Mouse (Mus musculus): ENCODE results near the gene Myo18b. TPM values are rescaled to one million over a fixed set of nuclear protein-coding genes. Genes with fewer than 3 reads are reported as not detected.

Gene Myo18b
- polyA plus RNA-seq, 1 experiment, result 5.5 TPM

DNA sequence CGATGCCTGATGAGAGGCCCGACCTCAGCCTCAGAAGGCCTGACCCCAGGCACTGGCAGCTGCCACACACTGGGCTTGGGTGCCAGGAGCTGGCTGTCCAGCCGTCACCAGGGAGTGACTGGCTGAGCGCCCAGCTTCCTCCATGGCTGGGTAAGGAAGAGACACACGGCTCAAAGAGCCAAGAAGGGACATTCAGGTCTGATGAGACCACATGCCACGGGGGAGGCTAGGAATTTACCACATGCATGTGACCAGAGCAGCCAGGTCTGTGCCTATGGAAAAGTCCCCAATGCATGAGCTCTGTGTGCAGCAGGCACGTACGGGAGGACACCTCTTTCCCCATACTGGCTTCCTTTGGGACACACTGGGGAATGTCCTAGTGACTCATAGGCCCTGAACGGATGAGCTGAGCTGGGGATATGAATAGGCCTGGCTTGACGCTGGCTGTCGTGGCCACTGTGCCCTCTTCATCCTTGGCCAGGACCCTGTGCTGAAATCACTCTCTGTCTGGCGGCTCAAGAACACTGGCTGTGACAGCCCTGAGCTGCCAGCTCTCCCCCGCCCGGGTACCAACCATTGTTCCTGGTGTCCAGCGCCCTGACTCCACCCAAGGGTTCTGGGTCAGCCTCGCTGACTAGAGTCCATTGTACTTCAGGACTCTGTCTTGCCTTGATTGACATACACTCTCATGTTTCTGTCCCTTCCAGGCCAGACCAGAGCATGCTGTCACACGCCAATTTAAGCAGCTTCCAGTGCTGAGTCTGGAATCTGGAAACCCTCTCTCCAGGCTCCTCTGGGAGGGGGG is 9.3 kb downstream of the Myo18b start:
- no peak for DNase-seq
- no peaks in the 10 kb centered on the region for H3K4me1 ChIP-seq (ENCODE audit: control insufficient read depth, insufficient read depth, low read length)
- TF ChIP-seq CTCF (IDR thresholded peaks at IDR 0.05; ENCODE audit: insufficient read depth, low read length), result no peak
- no peak for TF ChIP-seq POLR2A (IDR thresholded peaks at IDR 0.05; ENCODE audit: borderline replicate concordance, extremely low read depth, low read depth, low read length)
- WGBS, result 42% methylated on average over 17 of the region's 17 CpGs
- H3K4me3 ChIP-seq (replicated peaks; ENCODE audit: extremely low read depth, low read depth, low read length), result no peak overlapping the region

DNA sequence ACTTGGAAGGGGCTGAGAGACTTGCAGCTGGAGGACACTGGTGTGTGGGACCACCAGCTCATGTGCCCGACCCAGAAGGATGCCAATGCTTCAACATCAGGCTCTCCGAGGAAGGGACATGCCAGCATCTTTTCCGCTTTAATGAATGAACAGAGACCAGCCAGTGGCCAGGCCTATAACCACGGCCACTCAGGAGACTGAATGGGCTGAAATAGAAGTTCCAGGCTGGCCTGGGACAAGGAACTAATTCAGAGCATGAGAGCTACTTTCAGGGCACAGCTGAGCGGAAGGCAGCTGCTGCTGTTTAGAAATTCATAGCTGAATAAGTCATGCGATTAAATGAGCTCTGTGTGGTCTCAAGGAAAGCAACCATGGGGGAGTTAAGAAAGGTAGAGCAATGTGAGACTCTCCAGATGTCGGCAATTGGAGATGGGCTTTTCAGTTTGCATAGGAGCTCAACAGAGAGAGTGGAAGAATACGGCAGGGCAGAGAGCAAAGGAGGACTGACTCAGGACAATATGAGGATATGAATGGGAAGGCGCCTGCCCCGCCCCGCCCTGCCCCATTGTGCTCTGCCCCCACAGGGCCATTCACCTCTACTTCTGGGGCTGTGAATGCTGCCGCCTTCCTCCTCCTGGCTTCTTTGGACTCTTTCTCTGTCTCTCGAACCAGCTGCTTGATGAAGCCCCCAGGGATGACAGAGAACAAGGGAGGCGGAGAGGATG is 18.6 kb downstream of the Myo18b start:
- no peak overlapping the region for H3K4me3 ChIP-seq (replicated peaks; ENCODE audit: extremely low read depth, low read depth, low read length)
- DNase-seq, result no peak
- H3K4me1 ChIP-seq (ENCODE audit: control insufficient read depth, insufficient read depth, low read length), result no peaks in the 10 kb centered on the region
- no peak for TF ChIP-seq POLR2A (IDR thresholded peaks at IDR 0.05; ENCODE audit: borderline replicate concordance, extremely low read depth, low read depth, low read length)
- 71% methylated on average over 14 of the region's 14 CpGs for WGBS

DNA sequence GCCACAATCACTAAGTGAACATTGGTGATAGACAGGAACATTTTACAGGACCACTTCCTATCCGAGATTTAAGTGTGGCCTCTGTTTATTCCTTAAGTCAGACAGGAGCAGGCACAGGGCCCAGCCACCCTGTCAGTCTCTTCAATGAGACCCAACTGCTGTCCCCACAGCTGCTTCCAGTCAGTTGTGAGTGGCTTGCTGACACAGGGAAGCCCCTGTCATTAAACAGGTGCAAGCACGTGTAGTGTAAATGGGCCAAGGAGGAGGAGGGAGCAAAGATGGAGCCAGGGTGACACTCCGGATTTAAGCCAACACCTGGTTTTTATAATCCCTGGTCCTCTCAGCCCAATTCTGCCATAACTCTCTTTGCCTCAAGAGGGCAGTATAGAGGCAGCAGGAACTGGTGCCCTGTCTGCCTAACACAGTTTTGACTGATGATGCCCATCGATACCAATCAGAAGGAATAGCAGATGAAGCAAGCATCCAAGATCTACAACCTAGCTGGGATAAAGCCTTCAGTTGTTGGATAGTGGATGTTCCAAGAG is 19.2 kb downstream of the Myo18b start:
- peak; percentile 29 for DNase-seq
- TF ChIP-seq POLR2A (IDR thresholded peaks at IDR 0.05; ENCODE audit: borderline replicate concordance, extremely low read depth, low read depth, low read length), result no peak
- peak; percentile 69 for TF ChIP-seq CTCF (IDR thresholded peaks at IDR 0.05; ENCODE audit: insufficient read depth, low read length)
- WGBS, result 22% methylated on average over 4 of the region's 4 CpGs

DNA sequence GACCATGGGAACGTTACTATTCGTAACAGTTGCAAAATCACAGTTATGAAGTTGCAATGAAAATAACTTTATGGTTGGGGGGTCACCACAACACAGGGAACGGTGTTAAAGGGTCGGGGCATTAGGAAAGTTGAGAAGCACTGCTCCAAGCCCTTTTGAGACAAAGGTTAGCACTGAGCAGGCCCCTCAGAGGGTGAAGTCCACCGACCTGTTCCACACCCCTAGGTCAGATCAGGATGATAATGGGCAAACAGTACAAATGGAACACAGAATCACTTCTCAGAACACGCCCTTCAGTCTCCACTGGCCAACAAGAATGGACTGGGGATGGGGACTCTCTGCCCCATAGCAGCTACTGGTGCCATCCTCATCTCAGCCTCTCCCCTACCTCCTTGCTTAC is 23.2 kb downstream of the Myo18b start:
- no peak for TF ChIP-seq POLR2A (IDR thresholded peaks at IDR 0.05; ENCODE audit: borderline replicate concordance, extremely low read depth, low read depth, low read length)
- DNase-seq, result no peak
- no peak overlapping the region for H3K4me3 ChIP-seq (replicated peaks; ENCODE audit: extremely low read depth, low read depth, low read length)
- H3K4me1 ChIP-seq (ENCODE audit: control insufficient read depth, insufficient read depth, low read length), result no peaks in the 10 kb centered on the region
- WGBS, result 62% methylated on average over 6 of the region's 6 CpGs

More for the DNA sequence above, 19.2 kb downstream of the Myo18b start:
- no peaks in the 10 kb centered on the region for H3K4me1 ChIP-seq (ENCODE audit: control insufficient read depth, insufficient read depth, low read length)
- H3K4me3 ChIP-seq (replicated peaks; ENCODE audit: extremely low read depth, low read depth, low read length), result no peak overlapping the region

DNA sequence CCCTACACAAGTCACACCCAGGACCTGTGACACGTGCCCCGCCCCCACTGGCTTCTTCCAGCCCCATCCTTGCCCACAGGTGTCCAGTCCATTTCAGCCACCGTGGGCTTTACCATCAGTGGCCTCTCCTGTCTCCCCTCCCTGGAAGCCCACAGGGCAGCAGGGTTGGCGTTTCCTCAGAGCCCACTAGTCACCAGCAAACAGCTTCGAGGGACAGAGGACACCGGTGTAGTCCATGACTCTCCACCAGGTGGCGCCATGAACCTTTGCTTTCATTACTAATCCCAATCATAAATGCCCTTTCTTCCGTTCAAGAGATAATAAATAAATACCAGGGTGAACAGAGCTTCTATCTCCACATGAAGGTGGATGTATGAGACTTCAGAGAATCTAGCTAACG is 25.4 kb downstream of the Myo18b start:
- Histone ChIP-seq H3K4me1 (ENCODE audit: control insufficient read depth, insufficient read depth, low read length) (no peaks in the 10 kb centered on the region), H3K4me3 (replicated peaks; ENCODE audit: extremely low read depth, low read depth, low read length) (no peak overlapping the region)
- DNase-seq, result peak; percentile 73
- TF ChIP-seq POLR2A (IDR thresholded peaks at IDR 0.05; ENCODE audit: borderline replicate concordance, extremely low read depth, low read depth, low read length), result no peak
- TF ChIP-seq CTCF (IDR thresholded peaks at IDR 0.05; ENCODE audit: insufficient read depth, low read length), result peak; percentile 91
- 22% methylated on average over 9 of the region's 9 CpGs for WGBS

DNA sequence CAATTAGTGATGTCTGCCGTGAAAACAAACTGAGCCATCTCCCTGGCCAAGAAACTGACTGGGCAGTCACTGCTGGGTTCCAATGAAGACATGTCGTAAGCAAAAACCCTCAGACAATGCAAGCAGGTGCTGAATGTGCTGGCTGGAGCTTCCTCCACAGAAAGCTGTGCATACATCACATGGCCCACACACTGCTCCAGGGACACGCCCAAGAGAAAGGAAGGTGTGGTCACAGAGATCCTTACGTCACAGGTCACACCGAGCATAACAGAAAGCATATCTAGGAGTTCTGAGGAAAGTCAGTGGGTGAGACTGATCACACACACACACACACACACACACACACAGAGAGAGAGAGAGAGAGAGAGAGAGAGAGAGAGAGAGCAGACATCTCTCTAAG is 27.5 kb downstream of the Myo18b start:
- no peak for TF ChIP-seq CTCF (IDR thresholded peaks at IDR 0.05; ENCODE audit: insufficient read depth, low read length)
- TF ChIP-seq POLR2A (IDR thresholded peaks at IDR 0.05; ENCODE audit: borderline replicate concordance, extremely low read depth, low read depth, low read length), result no peak
- no peak for DNase-seq
- WGBS, result 59% methylated on average over 5 of the region's 5 CpGs
- no peaks in the 10 kb centered on the region for H3K4me1 ChIP-seq (ENCODE audit: control insufficient read depth, insufficient read depth, low read length)
- no peak overlapping the region for H3K4me3 ChIP-seq (replicated peaks; ENCODE audit: extremely low read depth, low read depth, low read length)

DNA sequence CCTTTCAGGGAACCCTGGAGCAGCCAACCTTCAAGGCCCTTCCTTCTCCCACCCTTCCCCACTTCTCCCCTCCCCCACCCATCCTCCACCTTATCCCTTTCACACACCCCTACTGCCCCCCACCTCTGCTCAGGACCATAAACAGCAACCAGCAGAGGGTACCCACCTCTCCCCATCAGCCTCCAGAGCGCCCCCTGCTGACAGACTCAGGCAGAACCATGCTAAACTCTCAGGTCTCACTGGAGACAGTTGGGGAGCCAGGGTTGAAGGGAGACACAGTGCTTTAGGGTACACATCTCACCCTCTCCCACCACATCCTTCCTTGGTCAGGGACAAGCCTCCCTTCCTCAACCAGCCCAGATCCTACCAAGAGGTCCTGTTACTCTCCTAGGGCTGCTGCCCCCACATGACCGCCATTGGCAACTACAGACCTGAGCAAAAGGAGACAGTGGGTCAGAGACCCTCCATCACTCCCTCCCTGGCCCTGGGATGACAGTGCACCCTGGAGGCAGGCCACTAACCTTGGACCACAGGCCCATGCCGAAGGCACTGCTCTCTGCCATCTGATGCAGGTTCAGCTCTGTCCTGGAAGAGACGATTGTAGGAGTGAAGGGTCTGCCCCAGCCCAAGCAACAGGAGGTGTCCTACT is 31.3 kb downstream of the Myo18b start:
- WGBS, result 49% methylated on average over 4 of the region's 4 CpGs
- no peak for TF ChIP-seq POLR2A (IDR thresholded peaks at IDR 0.05; ENCODE audit: borderline replicate concordance, extremely low read depth, low read depth, low read length)
- TF ChIP-seq CTCF (IDR thresholded peaks at IDR 0.05; ENCODE audit: insufficient read depth, low read length), result peak; percentile 57
- Histone ChIP-seq H3K4me3 (replicated peaks; ENCODE audit: extremely low read depth, low read depth, low read length) (no peak overlapping the region), H3K4me1 (ENCODE audit: control insufficient read depth, insufficient read depth, low read length) (no peaks in the 10 kb centered on the region)
- peak; percentile 42 for DNase-seq

DNA sequence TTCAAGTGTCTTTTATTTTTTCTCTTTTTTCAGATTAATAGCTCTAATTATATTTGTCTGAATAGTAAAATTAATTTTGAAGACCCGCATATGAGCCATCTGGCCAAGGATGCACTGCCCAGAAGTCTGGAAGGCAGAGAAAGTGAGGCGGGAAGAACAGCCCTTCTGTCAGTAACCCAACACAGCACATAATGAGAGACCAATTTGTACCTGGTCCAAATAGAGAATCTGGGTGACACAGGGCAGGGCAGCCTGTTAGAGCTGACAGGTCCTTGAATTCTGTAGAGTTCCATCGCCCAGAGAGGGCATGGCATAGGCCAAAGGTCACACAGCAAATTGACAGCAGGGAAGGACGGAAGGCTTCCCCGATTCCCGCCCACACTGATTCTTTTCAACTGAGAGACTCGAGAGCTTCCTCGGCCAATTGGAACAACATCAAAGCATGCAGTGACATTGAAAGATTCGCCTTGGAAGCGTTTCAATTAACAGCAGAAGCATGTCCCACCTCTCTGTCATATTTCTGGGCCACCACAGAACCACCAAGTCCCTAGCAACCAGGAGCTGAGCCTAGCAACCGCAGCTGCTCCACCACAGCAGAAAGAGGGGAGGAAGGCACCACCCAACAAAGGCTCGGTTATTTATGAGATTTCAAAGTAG is 36.7 kb downstream of the Myo18b start:
- DNase-seq, result no peak
- H3K4me1 ChIP-seq (ENCODE audit: control insufficient read depth, insufficient read depth, low read length), result no peaks in the 10 kb centered on the region
- 31% methylated on average over 12 of the region's 12 CpGs for WGBS
- H3K4me3 ChIP-seq (replicated peaks; ENCODE audit: extremely low read depth, low read depth, low read length), result no peak overlapping the region
- TF ChIP-seq POLR2A (IDR thresholded peaks at IDR 0.05; ENCODE audit: borderline replicate concordance, extremely low read depth, low read depth, low read length) (no peak), CTCF (IDR thresholded peaks at IDR 0.05; ENCODE audit: insufficient read depth, low read length) (no peak)

DNA sequence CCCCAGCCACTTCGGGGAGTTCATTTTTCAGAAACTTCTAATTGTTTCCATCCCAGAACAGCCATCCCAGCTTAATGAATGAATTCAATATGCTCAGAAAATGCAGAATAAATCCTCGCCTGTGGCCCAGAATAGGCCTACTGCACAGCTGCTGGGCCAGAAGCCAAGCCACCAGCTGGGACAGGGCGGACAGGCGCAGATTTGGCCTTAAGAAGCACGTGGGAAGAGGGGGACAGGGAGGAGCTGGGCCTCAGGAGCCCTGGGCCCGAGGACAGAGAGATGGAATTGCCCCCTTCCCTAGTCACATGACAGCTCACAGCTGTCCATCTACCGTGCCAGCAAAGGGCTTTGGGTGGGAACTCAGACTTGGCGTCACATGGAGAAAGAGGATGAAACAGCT is 43.0 kb downstream of the Myo18b start:
- peak; percentile 17 for DNase-seq
- Histone ChIP-seq H3K4me3 (replicated peaks; ENCODE audit: extremely low read depth, low read depth, low read length) (no peak overlapping the region), H3K4me1 (ENCODE audit: control insufficient read depth, insufficient read depth, low read length) (0 out of 2 replicates have a peak, but pooled peaks cover 2% of the 10 kb centered on the region)
- TF ChIP-seq CTCF (IDR thresholded peaks at IDR 0.05; ENCODE audit: insufficient read depth, low read length) (no peak), POLR2A (IDR thresholded peaks at IDR 0.05; ENCODE audit: borderline replicate concordance, extremely low read depth, low read depth, low read length) (no peak)
- WGBS, result 48% methylated on average over 8 of the region's 8 CpGs

Measured in lung, adult 2 months (tissue).